Mouse (Mus musculus): Measurements from ENCODE around the gene Lnpk.

GRCm38 (mm10) chr2:74551929-74552328, 27.3 kb downstream of the Lnpk start:
- TF ChIP-seq CHD2 (IDR thresholded peaks at IDR 0.05; ENCODE audit: low read depth, low read length), result no peak
- no peak for TF ChIP-seq ZC3H11A (IDR thresholded peaks at IDR 0.05; ENCODE audit: borderline replicate concordance, low read depth, low read length)
- TF ChIP-seq MAFK (IDR thresholded peaks at IDR 0.05; ENCODE audit: insufficient read depth, low read depth, low read length), result no peak

Data from ES-E14 (cell line).